Mouse (Mus musculus) liver, adult 2 months (tissue): ENCODE data around the gene Fam53b. TPM values are rescaled to one million over a fixed set of nuclear protein-coding genes. Genes with fewer than 3 reads are reported as not detected.

Experiments used
- DNase-seq: peaks from one replicate; pipeline ENCODE4 v3.0.0-alpha.2; 2011; ENCODE audit warnings: low read depth, low spot score; ENCODE audit errors: extremely low read depth
- H3K27ac ChIP-seq: fragments of 200-500 bp; replicated peaks from 2 replicates; pipeline ENCODE4 v1.5.1; 2012; ENCODE audit warnings: low read depth, mild to moderate bottlenecking, control low read depth, inconsistent platforms, low read length; ENCODE audit not compliant: insufficient read depth
- H3K27me3 ChIP-seq: fragments of 200-500 bp; 2 replicates; pipeline ENCODE4 v1.6.1; 2012; ENCODE audit warnings: mild to moderate bottlenecking, moderate library complexity, low read length, inconsistent platforms; ENCODE audit not compliant: control insufficient read depth, insufficient read depth
- H3K36me3 ChIP-seq: fragments of 200-500 bp; 2 replicates; pipeline ENCODE4 v1.6.1; 2012; ENCODE audit warnings: low read length, inconsistent platforms; ENCODE audit not compliant: control insufficient read depth, insufficient read depth
- H3K4me1 ChIP-seq: fragments of 200-500 bp; 2 replicates; pipeline ENCODE4 v1.6.1; 2011; ENCODE audit warnings: low read length; ENCODE audit not compliant: control insufficient read depth, insufficient read depth
- H3K4me3 ChIP-seq: fragments of 200-500 bp; 2 replicates; pipeline ENCODE4 v1.5.1; 2011; ENCODE audit warnings: low read depth, mild to moderate bottlenecking, control low read depth, low read length, moderate library complexity; ENCODE audit not compliant: insufficient read depth
- H3K79me2 ChIP-seq: fragments of 200-500 bp; 2 replicates; pipeline ENCODE4 v1.6.1; 2012; ENCODE audit warnings: inconsistent platforms, mild to moderate bottlenecking, low read length, moderate library complexity; ENCODE audit not compliant: control insufficient read depth, insufficient read depth
- H3K9ac ChIP-seq: fragments of 200-500 bp; 2 replicates; pipeline ENCODE4 v1.6.1; 2012; ENCODE audit warnings: low read depth, mild to moderate bottlenecking, control low read depth, inconsistent platforms, low read length
- CTCF ChIP-seq: fragments of 200-500 bp; IDR thresholded peaks from 2 replicates; pipeline ENCODE4 v1.5.1; 2011; ENCODE audit warnings: low read depth, low read length, control low read depth
- POLR2A ChIP-seq: fragments of 200-500 bp; IDR thresholded peaks from 2 replicates; pipeline ENCODE4 v1.6.1; 2011; ENCODE audit warnings: low read length, control low read depth; ENCODE audit not compliant: insufficient read depth; ENCODE audit errors: extremely low read depth
- WGBS: fragments of 180-500 bp; shearing (Covaris S2); methylation state at CpG from one replicate; pipeline ENCODE4 v1.1.7; 2018; 5-methylcytosine and 5-hydroxymethylcytosine counted together
- polyA plus RNA-seq: library from polyadenylated mRNA; depleted of rRNA; stranded (reverse); fragments of >200 nt; gene quantifications from 2 replicates; pipeline ENCODE4 v1.2.3, GENCODE M21; 2012
- total RNA-seq: library from RNA; depleted of rRNA; stranded (reverse); fragments of >200 nt; gene quantifications from 2 replicates; pipeline ENCODE4 v1.2.3, GENCODE M21; 2014

Gene Fam53b
- total and polyA plus RNA-seq, 2 experiments, result 4.3 to 9.1 TPM

DNA sequence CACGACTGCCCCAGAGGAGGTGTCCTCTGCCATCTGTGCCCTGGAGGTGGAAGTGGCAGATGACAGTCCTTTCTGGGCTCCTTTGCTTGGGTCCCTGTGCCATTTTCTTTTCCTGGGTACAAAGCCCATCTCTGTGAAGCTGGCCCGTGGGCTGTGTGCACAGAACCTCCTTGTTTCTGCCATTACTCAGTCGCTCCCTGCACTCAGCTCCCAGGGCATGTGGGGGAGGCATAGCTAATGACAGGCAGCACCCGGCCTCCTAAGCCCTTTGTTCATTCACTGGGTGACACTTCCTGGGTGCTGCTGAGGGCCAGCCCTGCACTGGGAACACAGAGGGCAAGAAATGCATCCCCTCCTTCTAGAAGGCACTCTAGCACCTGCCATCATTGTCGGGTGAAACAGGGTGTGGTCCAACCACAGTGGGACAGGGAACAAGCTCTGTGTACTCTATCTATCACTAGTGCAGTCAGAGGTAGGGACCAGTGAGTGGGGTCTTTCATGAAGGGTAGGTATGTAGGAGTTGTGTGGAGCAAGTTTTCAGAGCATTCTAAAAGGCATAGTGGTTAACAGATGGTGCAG, 111.1 kb downstream of the Fam53b start:
- peaks cover 11% of the 10 kb centered on the region for H3K4me1 ChIP-seq
- DNase-seq, result no peak
- no peak overlapping the region for H3K4me3 ChIP-seq
- no peak overlapping the region for H3K27ac ChIP-seq
- no peaks in the 10 kb centered on the region for H3K79me2 ChIP-seq
- TF ChIP-seq POLR2A (no peak), CTCF (no peak)
- 92% methylated on average over 5 of the region's 5 CpGs for WGBS
- no peaks in the 10 kb centered on the region for H3K27me3 ChIP-seq
- no peaks in the 10 kb centered on the region for H3K36me3 ChIP-seq
- H3K9ac ChIP-seq, result no peak overlapping the region

DNA sequence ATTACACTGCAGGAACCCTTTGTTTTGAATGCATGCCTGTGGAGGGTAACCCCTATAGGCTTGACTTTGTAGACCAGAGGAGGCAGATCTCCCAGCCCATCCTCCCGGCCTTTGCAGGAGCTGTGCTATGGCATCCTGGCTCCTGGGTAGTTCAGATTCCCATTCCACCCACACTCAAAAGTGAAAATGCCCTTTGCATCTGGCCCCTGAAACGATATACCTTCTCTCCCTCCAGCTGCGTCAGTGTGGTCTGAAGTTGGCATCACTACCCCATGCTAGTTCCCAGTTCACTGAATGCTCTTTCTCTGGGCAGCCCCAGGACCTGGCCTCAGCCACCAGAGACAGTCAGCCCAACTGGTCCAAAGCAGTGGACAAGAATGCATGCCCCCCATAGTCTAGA, 111.7 kb downstream of the Fam53b start:
- H3K9ac ChIP-seq, result no peak overlapping the region
- DNase-seq, result no peak
- 95% methylated on average over 3 of the region's 3 CpGs for WGBS
- H3K79me2 ChIP-seq, result no peaks in the 10 kb centered on the region
- peaks cover 11% of the 10 kb centered on the region for H3K4me1 ChIP-seq
- no peak overlapping the region for H3K4me3 ChIP-seq
- no peak overlapping the region for H3K27ac ChIP-seq
- H3K27me3 ChIP-seq, result no peaks in the 10 kb centered on the region
- TF ChIP-seq POLR2A (no peak), CTCF (no peak)
- no peaks in the 10 kb centered on the region for H3K36me3 ChIP-seq

DNA sequence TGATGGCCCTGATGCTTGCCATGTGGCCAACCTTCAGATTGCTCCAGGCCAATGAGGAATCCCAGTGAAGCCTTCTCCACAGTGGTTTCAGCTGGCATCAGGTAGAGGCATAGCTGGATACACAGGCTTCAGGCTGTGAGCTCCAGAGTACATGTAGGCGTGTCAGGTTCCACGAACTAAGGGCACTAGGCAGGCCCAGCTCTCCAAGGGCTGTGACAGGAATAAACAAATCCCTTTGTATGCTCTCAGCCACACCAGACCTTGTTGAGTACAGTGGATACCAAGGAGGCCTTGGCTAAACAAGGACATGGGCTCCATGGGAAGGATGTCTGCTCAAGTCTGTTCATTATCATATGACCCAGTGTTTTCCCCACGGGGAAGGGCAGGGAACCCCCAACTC, 112.3 kb downstream of the Fam53b start:
- TF ChIP-seq CTCF, result no peak
- Histone ChIP-seq H3K79me2 (no peaks in the 10 kb centered on the region), H3K36me3 (no peaks in the 10 kb centered on the region), H3K4me1 (peaks cover 11% of the 10 kb centered on the region), H3K27ac (no peak overlapping the region), H3K4me3 (no peak overlapping the region), H3K9ac (no peak overlapping the region), H3K27me3 (no peaks in the 10 kb centered on the region)
- no peak for DNase-seq
- 69% methylated on average over 3 of the region's 3 CpGs for WGBS

DNA sequence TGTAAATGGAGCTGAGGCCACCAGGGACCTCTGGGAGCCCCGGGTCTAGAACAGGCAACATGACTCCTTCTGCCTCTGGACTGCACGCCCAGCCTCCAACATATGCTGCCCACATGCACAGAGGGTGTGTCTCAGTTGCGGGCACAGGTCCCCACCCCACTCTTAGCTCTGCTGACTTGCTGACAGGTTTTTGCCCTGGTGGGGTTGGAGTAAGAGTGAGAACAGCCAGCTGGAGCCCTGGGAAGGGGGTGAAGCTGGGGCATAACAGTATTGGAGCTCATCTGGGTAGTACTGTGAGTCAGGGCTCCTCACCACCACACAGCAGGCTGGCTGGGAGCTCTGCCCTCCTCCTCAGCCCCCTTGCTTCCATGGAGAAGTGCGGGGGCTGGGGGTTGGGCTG, 113.6 kb downstream of the Fam53b start:
- no peak for TF ChIP-seq POLR2A
- TF ChIP-seq CTCF, result no peak
- H3K27ac ChIP-seq, result no peak overlapping the region

DNA sequence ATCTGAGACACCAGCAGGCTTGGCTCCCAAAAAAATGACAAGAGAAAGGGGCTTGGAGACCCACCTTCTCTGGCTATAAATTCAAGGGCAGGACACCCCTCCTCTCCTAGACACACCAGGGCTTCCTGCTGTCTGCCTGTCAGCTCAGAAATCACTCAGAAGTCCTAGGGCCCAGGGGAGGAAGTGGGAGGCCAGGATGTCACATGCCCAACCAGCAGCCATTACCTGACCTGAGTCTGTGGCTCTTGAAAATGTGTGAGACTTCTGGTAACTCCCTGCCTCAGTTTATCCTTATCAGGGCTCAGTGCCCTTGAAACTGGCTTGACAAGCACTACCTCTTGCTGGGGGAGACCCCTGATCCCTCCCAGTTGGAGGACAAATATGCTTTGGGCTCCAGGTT, 114.0 kb downstream of the Fam53b start:
- no peak overlapping the region for H3K4me3 ChIP-seq
- peaks cover 11% of the 10 kb centered on the region for H3K4me1 ChIP-seq
- H3K79me2 ChIP-seq, result no peaks in the 10 kb centered on the region
- no peaks in the 10 kb centered on the region for H3K36me3 ChIP-seq
- TF ChIP-seq POLR2A (no peak), CTCF (no peak)
- no peak for DNase-seq
- no peak overlapping the region for H3K27ac ChIP-seq
- H3K9ac ChIP-seq, result no peak overlapping the region
- no peaks in the 10 kb centered on the region for H3K27me3 ChIP-seq

More for the DNA sequence above, 113.6 kb downstream of the Fam53b start:
- Histone ChIP-seq H3K79me2 (no peaks in the 10 kb centered on the region), H3K36me3 (no peaks in the 10 kb centered on the region), H3K4me1 (peaks cover 11% of the 10 kb centered on the region), H3K27me3 (no peaks in the 10 kb centered on the region), H3K9ac (no peak overlapping the region), H3K4me3 (no peak overlapping the region)
- DNase-seq, result no peak
- WGBS, result 85% methylated on average over 4 of the region's 4 CpGs

DNA sequence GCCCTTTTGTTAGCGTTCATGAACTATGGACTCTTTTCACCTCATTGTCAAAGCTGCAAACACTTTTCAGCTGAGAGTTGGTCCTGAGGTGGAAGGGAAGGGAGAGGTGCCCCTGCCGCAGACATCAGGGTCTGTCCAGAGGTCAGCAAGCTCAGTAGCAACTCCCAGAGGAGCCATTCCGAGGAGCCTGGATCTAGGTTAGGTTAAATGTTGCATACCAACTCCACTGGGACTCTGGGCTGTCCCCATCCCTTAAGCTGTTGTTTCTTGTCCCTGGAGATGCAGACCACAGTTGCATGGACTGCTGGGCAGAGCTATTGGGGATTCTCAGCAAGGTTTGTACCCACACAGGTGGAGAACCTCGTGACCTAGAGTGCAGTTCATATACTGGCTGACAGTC, 114.5 kb downstream of the Fam53b start:
- WGBS, result 85% methylated on average over 4 of the region's 4 CpGs
- peaks cover 10% of the 10 kb centered on the region for H3K4me1 ChIP-seq
- no peaks in the 10 kb centered on the region for H3K79me2 ChIP-seq
- TF ChIP-seq CTCF (no peak), POLR2A (no peak)
- no peak overlapping the region for H3K4me3 ChIP-seq
- H3K27ac ChIP-seq, result no peak overlapping the region
- no peak overlapping the region for H3K9ac ChIP-seq
- H3K27me3 ChIP-seq, result no peaks in the 10 kb centered on the region
- no peak for DNase-seq
- H3K36me3 ChIP-seq, result no peaks in the 10 kb centered on the region
